Mouse (Mus musculus): ENCODE results near the gene Tmem210. TPM values are rescaled to one million over a fixed set of nuclear protein-coding genes. Genes with fewer than 3 reads are reported as not detected.

Tmem210 gene
- total RNA-seq, 2 experiments from 2014 or later = not detected

DNA sequence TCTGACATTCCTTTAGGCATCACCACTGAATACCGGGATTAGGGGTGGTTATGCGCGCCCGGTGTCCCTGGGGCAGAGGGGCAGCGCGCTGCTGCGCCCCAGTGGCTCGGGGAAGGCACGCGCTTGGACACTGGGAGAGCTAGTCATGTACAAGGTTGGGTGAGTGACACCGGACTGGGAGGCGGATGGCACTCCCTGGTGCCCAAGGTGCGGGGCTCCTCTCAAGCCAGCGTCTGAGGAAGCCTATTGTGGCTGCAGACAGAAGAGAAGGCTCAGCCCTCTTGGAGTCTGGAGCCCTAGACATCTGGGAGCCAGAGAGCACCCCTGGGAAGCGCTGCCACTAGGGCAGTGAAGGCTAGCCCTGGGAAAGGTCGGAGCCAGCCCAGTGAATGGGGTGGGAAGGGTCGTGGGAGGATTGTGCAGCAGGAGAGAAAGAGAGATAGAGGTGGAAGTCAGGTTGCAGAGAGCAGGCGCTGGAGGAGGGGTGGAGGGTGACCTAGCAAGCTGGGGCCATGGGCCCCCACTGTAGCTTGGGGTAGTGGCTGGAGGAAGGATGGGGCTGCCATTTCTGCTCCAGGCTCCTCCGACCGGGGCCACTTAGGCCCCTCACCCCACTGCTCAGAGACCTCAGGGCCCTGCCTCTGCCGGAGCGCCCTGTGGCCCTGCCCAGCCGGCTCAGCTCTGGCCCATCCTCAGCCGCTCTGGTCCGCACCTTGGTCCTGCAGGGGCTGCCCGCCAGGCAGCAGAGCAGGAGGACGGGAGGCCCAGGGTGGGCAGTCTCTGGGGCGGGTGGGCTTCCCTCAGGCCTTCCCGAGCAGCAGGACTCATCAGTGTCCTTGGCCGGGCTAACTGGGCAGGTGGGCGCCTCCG, 3.5 kb downstream of the Tmem210 start:
- peak in 1 of 2 experiments; percentile 35 for DNase-seq
- intact Hi-C loops (cut with DNase I) = loop anchor here (2.0 to 5.0 kb wide), 3 partner anchors 33 to 164 kb away; no protein-coding TSS in a partner anchor

DNA sequence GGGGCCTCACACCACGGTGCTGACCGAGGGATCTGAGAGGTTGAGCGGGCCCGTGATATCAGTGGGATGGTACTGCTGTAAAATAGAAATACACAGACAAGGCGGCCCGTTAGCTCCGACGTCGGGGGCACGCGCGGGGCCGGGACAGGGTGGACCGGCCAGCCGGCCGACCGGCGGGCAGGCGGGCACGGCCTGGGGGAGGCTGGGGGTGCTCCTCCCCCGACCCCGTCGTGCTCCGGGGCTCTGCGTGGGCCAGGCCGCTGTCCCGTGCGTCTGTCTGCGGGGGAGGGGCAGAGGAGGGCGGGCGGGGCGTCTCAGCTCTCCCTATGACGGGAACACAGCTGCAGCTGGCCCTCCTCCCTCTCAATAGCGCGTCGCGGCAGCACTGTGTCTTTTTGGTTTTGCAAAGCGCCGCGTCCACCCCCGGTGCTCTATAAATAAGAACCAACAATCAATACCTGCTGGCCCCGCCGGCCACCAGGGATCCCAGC, 4.2 kb downstream of the Tmem210 start:
- intact Hi-C loops (cut with DNase I) = loop anchor here (2.0 to 5.0 kb wide), 3 partner anchors 33 to 165 kb away; no protein-coding TSS in a partner anchor
- peak; percentile 34 to 52 for DNase-seq

DNA sequence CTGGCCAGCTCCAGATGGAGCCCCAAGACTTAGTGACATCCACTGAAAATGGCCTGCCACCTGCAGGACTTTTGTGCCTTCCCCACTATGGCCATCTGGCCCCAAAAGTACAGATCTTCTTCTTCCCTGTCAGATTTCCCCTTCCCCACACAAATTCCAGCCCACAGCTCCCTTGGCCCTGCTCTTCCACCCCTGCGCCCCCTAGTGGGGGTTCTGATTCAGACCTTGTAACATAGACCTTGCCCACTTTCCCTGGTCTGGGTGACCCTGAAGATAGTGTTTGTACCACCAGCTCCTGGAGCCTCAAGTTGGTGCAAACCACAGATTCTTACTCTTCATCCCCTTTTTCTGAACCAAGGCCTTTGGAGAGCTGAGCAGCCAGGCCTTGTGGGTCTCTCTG, 4.9 kb downstream of the Tmem210 start:
- intact Hi-C loops (cut with DNase I) = loop anchor here (2.0 to 5.0 kb wide), 3 partner anchors 34 to 166 kb away; no protein-coding TSS in a partner anchor

DNA sequence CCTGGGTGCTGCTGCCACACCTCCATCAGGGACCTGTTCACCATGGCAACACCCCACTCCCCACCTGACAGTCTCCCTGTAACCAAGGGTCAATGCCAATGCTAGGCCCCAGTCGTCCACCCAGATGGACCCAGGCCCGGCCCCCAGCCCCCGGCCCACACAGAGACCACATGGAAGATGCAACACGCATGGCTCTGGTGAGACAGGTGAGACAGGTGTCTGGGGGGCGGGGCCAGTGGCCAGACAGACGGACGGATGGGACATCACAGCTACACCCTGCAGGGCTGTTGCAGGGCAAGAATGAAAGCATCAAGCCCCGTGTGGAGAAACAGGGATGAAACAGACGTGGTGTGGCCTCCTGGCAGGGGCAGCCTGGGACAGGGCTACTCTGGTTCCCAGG, 5.8 kb downstream of the Tmem210 start:
- no peak for DNase-seq
- intact Hi-C loops (cut with DNase I) = loop anchor here (2.0 to 5.0 kb wide), 3 partner anchors 35 to 166 kb away; no protein-coding TSS in a partner anchor

More for the DNA sequence above, 4.9 kb downstream of the Tmem210 start:
- peak; percentile 86 for DNase-seq

DNA sequence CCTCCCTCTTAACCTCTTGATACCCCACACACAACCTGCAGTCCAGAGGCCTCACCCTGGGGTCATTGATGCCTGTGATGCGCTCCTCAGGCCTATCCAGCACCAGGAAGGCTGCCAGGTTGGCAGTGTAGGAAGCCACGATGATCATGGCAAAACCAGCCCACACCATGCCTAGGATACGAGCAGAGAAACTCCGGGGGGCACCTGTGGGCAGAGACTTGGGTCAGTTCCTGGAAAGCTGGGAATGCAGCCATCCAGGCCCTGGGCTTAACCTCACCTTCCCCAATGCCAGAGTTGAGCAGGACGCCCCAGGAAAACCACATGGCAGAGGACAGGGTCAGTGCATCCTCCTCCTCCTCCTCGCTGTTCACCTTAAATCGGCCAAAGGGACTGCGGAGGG, 9.1 kb downstream of the Tmem210 start:
- intact Hi-C loops (cut with DNase I) = no loop called here
- DNase-seq = no peak

DNA sequence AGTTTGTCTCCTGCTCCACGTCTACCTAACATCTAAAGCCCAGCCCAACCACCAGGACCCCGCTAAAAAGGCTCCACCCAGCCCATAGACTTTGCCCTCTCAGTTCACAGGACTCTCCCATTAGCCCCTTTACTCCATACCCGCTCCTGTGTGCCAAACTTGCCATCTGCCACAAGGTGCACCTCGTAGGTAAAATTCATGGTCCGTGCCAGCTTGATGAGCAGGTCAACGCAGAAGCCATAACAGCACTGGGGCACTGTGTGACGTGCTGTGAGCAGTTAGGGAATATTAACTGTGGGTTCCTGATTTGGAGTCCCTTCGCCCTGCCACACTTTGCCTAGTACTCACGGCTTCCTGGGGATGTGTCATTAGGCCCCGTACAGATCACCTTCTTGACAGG, 10.1 kb downstream of the Tmem210 start:
- DNase-seq = no peak
- intact Hi-C loops (cut with DNase I) = no loop called here

DNA sequence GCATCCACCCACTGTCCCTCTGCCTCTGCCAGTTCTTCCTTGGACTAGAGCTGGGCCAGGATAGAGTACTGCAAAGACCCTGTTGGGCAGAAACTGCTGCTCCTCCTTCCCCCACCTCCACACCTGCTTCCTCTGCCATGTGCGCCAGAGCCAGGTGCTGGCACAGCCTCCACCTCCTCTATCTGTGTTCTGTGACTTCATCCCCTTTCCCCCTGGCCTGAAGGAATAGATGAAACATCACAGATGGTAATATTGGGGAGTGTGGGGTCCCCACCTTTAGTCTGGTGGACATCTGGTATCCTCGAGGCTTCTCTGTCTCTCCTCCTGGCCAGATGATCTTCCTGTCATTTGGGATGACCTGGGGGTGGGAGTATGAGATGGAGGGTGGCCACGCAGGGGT, 15.5 kb downstream of the Tmem210 start:
- intact Hi-C loops (cut with DNase I) = no loop called here
- no peak for DNase-seq

DNA sequence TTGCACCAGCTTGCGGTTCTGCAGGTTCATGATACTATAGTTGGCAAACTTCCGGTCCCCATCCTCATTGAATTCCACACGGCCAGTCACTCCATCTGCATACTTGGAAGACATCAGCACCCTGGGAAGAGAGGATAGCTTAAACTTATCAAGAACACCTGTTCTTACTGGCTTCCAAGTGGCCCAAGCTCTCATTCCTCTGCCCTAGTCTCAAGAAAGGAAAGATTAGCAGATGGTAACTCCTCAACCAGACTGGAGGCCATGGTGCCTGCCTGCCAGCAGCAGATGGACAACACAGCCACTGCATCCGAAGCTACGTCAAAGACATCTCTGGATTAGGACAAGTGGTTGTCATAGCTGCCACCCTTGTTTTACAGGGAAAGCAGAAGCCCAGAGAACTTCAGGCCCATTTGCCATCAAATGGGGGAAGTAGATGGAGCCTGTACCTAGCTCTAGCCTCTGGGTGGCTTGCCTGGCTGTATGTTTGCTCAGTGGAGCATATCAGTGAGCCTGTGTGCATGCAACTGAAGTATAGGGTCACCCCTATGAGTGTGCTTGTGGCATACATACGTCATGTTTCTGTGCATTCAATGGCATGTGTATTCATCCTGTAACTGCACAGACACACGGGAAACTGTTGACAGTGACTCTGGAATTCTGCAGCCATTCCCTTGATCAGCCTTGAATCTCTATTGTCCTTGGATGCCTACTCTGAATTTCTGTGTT, 16.1 kb downstream of the Tmem210 start:
- no peak for DNase-seq
- intact Hi-C loops (cut with DNase I) = no loop called here

DNA sequence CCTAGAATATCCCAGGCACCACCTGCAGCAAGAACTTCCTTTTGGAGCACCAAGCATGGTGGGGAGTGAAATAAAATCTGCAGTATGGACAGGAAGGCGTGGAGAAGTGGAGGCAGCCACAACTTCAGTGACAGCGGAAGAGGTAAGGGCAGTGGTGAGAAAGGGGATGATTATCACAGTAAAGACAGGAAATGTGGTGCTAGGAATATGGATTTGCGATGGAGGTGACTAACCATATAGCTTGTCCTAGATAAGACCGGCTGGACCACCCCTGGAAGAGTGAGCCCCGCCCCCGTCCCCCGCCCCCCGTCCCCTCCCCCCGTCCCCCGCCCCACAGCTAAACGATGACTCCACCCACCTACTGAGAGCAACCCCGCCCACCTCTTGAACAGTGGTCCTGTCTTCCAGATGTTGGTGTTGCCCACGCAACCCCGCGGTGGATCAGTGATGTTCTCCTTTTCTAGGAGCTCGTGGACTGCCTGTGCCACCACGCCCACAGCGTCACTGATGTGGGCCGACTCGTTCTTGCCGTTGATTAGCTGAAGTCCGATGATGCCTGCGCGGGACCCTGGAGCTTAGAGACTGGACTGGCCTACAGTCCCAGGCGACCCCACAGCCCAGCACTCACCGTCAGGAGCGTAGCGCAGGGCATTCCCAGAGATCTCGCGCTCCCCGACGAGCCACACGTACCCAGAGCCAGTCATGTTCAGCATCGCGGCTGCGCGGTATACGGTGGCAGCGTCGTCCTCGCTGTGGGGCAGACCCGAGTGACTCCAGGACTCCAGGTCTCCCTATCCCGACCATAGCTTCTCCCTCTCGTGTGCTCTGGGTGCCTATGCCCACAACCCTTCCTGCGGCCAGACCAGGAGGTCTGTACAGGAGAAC, 17.0 kb downstream of the Tmem210 start:
- DNase-seq = no peak
- intact Hi-C loops (cut with DNase I) = no loop called here

DNA sequence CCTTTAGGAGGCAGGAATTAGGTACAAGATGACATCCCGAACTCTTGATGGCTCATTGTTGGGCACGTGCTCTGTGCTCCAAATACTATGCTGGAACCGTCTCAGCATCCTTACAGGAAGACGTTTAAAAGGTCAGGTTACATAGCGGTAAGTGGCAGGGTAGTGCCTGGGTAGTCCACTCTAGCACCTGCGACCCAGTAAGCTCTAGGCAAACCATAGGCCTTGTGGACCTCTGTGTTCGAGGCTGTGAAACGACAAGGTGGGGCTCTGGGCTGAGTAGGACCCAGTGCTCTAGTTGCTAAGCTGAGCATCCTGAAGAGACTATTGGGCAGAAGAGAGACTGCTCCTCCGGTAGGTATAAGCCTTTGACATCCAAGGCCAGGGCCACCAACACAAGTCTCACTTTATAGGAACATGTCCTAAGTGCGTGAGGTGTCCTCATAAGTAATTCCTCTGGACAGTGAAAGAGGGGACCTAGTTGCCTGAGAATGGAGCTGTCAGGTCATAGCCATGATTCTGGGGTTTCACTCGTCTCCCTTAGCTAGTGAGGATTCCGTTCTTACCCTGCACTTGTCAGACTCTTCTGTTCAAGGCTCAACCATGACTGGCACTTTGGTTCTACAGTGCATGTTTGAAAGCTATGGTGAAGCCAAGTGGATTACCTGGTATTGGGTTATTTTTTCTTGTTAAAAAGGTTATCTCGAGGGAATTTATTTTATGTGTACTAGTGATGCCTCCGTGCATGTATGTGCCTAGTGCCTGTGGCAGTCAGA, 17.8 kb downstream of the Tmem210 start:
- intact Hi-C loops (cut with DNase I) = no loop called here
- DNase-seq = no peak

DNA sequence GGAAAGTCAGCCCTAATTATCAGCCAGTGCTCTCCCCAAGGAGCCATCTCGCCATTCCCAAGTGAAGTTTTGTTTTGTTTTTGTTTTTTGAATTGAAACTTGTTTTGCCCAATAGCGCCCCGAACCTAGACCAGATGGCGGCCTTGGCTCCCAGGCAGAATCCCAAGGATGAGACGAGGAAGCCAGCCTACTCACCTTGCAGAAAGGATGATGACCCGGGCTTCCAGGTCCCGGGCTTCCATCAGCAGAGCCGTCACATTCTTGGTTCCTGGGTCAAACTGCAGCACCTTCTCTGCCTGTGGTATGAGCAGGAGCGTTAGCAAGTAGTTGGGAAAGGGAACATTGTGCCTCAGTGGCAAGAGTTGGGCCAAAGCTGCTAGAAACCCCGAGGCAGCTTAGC, 22.2 kb downstream of the Tmem210 start:
- no peak for DNase-seq
- intact Hi-C loops (cut with DNase I) = no loop called here

DNA sequence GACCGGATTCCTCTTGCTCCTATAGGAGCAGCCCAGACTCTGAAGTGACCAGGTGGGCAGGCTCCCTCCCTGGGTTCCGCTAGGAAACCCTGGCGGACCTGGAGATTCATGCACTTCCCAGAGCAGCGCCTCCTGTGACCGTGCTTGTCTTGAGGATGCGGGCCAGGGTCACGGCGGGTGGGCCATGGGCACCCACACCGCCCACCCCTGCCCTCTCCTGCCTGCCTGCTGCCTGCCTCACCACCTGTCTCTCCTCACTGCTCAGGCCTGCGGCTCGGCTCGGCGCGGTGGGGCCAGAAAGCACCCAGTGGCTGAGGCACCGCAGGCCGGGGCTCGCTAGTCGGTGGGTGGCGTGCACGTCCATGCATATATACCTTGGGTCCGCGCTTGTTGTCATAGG, 23.0 kb downstream of the Tmem210 start:
- intact Hi-C loops (cut with DNase I) = no loop called here
- no peak for DNase-seq

DNA sequence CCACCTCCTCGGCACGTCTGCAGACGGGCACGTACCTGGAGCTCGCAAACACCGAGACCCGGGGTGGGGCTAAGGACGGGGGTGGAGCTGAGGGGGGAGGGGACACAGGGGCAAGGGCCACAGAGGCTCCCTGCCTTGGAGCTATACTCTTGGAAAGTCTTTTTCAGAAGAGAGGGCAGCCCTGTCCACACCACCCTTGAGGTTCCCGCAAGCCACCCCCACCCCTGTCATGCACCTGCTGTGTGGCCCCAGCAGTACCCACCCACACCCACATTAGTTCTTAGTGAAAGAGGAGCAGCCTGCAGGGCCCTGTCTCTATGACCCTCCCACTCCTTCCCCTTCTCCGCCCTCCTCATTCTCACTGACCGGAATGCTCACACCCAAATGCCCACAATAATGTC, 23.5 kb downstream of the Tmem210 start:
- intact Hi-C loops (cut with DNase I) = no loop called here
- no peak for DNase-seq

DNA sequence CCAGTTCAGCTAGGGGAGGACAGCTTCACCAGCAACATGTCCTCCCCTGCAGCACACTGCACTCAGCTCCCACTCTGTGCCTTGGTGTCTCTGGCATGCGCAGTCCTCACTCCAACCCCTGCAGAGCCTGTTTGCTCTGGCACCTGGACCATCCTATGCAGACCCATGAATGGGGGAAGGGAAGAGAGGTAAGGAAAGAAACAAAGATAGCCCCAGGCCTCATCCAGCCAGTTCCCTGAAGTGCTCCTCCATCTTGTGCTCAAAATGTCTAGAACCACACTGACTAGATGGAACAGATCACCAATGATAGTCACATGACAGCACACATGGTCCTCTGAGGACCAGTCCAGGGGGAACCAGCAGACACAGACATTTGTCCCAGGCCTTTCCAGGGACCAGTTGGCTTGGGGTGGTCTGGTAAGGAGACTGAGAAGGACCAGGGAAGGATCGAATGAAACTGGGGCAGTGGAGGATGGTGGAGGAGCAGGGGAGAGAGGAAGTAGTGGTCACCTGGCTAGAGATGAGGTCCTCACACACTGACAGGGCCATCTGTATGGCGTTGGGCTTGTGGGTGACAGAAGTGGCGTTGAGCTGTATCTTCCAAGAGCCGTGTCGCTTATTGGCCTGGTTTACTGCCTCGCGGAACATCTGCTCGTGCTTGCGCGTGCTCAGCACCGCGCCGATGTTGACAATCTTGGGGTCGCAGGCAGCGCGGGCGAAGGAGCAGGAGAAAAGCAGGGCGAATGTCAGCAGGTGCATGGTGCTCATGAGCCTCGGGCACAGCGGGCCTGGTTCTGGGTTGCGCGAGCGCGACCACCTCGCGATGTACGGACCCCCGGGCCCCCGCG, 30.4 kb downstream of the Tmem210 start:
- intact Hi-C loops (cut with DNase I) = no loop called here
- no peak for DNase-seq

DNA sequence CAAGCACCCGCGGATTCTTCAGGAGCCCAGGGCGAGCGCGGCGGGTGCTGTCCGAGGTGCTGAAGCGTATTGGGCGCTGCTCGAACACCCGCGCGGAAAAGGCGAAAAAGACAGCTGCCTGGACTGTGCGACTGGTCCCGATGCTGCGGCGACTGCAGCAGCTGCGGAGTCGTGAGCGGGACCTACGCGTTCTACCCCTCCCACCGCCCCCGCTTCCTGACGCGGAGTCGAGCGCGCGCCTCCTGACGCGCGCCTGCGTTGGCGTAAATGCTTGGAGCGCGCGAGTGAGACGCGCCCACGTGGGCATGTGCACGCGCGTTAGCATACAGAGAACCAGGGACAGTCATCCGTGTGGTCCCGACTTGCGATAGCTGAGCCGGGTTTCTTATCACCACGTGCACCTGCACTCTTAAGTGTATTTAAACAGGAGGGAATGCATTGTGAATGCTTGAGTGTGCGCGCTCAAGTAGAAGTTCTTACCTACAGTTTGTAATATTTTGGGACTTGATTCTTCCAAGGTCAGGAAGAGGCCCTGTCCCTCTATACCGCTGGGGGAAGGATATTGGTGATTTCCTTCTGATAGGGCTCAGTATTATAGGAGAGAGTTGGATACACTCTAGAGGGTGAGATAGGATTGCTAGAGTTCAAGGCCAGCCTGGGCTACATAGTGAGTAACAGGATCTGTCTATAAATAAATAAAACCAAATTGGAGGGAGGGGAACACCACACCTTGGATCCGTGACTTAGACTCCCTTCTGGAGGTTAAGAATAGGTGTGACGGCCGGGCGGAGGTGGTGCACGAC, 31.2 kb downstream of the Tmem210 start, which contains the start of gene Grin1:
Grin1 (minus strand) TSS at position 217 of the 803 bp plus-strand sequence.
- peak; percentile 54 to 62 for DNase-seq
- intact Hi-C loops (cut with DNase I) = no loop called here

DNA sequence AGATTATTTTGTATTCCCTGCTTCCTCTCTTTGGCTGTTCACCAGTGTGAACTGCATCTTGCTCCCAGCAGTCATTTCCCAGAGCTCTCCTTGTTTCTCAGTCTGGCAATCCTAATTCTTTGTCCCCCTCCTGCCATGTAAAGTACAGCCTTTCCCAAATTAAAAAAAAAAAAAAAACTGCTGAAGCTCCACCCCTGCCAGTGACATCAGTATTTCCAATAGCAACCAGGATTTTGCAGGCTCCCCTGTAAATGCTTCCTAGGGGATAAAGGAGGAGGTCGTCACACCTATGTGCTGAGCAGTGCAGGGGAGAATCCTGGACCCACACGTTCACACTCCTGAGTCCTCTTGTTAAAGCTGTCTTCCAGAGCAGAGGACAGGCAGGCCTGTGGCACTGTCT, 32.1 kb downstream of the Tmem210 start:
- no peak for DNase-seq
- intact Hi-C loops (cut with DNase I) = no loop called here

DNA sequence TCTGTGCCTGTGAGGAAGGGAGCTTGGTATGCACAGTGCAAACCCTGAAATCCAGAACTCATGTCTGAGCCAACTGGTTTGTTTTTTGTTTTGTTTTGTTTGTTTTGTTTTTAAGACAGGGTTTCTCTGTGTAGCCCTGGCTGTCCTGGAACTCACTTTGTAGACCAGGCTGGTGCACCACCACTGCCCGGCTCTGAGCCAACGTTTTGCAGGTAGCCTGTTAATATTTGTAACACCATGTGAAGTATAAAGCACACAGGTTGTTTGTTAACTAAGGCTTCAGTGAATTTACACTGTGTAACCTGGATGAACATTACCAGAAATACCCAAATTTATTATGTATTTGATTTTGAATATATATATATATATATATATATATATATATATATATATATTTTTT, 38.1 kb downstream of the Tmem210 start:
- intact Hi-C loops (cut with DNase I) = no loop called here
- no peak for DNase-seq

DNA sequence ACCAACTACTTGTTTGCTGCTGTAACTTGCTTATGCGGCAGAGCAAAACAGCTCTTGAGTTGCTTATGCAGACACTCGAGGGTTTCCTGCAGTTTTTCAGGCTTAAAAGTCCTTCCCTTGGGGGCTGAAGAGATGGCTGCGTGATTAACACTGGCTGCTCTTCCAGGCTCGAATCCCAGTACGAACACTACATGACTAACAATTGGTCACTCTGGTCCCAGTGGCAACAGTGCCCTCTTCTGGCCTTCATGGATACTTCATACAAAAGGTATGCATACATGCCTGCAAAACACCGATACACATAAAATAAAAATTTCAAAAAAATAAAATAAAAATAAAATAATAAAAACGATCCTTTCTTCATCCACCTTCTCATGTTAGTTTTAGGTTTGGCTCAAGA, 40.5 kb downstream of the Tmem210 start:
- intact Hi-C loops (cut with DNase I) = no loop called here
- DNase-seq = no peak

Measured in heart, postnatal 36 days (tissue).